Mouse (Mus musculus) heart, adult 2 months (tissue): Measurements from ENCODE around the gene Pbld1.

ENCODE experiments used
- CTCF ChIP-seq: fragments of 200-600 bp; IDR thresholded peaks from 2 replicates; pipeline ENCODE4 v1.8.1; 2022; ENCODE audit warnings: antibody characterized with exemption, mild to moderate bottlenecking, moderate library complexity
- EP300 ChIP-seq: fragments of 200-500 bp; IDR thresholded peaks from 2 replicates; pipeline ENCODE4 v1.6.1; 2011; ENCODE audit warnings: low read depth, low read length, control low read depth; ENCODE audit not compliant: insufficient read depth
- POLR2A ChIP-seq: fragments of 200-500 bp; IDR thresholded peaks from 2 replicates; pipeline ENCODE4 v1.6.1; 2011; ENCODE audit warnings: mild to moderate bottlenecking, low read depth, low read length, control low read depth; ENCODE audit not compliant: insufficient read depth

GRCm38 (mm10) chr10:63061266-63061665, 1.3 kb downstream of the Pbld1 start:
- TF ChIP-seq CTCF = no peak
- no peak for TF ChIP-seq EP300
- no peak for TF ChIP-seq POLR2A
